Mouse (Mus musculus) NIH3T3 (cell line): ENCODE data around the gene Shank2.
A peak's percentile ranks its signal among the peaks of the same experiment; 100 is the strongest.

Experiments used
- DNase-seq: peaks from one replicate; pipeline ENCODE4 v3.0.0-alpha.2; 2012; ENCODE audit warnings: low read depth

The Shank2 gene

GRCm38 (mm10) chr7:144329403-144329890, 327.7 kb downstream of the Shank2 start:
- DNase-seq, result no peak

DNA sequence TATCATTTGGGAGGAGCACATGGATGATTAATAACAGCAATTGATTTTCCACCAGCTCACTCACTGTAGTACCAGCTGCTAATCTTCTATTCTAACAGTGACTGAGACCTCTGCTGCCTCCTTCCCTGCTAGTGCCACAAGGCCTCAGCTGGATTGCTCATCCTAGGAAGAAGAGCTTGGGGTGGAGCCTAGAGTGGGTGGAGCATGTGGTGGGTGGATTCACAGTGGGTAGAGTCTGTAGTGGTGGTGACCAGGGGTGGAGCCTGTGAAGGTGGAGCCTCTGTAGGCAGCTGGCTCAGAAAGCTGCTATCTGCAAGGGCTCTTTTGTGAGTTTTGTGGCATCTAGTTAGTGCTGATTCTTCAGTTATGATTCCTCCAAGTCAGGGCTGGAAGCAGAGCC, 334.9 kb downstream of the Shank2 start:
- DNase-seq, result peak; percentile 74

GRCm38 (mm10) chr7:144338694-144339093, 337.0 kb downstream of the Shank2 start:
- no peak for DNase-seq

GRCm38 (mm10) chr7:144340376-144340775, 338.6 kb downstream of the Shank2 start:
- DNase-seq, result peak; percentile 80

DNA sequence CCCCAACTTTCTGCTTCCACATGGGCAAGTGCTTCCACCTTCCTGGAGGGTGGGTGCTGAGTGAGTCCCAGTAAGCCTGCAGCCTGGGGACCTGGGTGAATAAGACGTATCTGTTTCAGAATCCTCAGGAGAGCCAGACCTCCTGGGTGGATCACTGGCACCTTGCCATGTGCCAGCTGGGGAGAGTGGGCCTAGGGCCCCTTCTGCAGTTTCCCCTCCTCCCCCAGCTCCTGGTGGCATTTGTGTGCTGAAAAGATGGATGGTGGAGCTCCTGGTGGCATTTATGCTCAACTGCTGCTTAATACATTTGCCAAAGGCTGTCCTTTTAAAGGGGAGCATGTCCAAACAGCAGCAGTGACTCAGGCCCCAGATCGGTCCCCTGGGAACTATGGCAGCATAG, 364.4 kb downstream of the Shank2 start:
- DNase-seq, result no peak

DNA sequence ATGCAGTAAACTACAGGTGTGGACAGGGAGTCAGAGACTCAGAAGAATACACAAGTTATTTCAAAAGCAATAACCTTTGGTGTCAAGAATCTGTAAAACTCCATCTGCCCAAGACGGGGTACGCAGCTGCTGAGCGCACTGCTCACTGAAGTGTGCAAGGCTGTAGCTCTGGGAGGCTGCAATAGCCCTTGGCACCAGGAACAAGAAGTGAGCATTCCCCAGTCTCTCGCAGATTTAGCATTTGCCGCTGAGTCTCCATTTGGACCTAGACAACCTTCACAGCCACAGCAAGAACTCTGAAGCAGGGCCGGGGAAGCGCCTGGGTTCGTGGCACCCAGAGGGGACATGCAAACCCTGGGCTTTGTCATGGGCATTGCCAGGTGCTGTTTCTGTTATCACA, 371.3 kb downstream of the Shank2 start:
- no peak for DNase-seq

GRCm38 (mm10) chr7:144375483-144375882, 373.8 kb downstream of the Shank2 start:
- no peak for DNase-seq

DNA sequence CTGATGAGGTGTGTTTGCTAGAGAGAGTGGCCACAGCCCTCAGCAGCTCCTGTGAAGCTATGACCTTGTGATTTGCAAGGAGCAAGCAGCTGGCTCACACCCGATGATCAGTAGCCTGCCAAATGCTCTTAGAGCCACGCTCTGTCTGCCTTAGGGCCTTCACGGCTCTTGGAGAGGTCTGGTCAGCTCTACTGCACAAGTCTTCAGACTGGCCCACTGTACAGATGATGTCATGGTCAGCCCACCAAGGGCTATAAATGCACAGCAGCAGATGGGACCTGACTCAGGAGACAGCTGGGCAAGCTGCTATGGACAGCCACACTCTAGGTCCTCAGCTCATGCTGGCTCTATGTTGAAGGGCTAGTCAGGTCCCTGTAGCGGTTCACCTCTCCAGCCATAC, 376.5 kb downstream of the Shank2 start:
- DNase-seq, result no peak

GRCm38 (mm10) chr7:144379243-144379884, 377.6 kb downstream of the Shank2 start:
- no peak for DNase-seq

DNA sequence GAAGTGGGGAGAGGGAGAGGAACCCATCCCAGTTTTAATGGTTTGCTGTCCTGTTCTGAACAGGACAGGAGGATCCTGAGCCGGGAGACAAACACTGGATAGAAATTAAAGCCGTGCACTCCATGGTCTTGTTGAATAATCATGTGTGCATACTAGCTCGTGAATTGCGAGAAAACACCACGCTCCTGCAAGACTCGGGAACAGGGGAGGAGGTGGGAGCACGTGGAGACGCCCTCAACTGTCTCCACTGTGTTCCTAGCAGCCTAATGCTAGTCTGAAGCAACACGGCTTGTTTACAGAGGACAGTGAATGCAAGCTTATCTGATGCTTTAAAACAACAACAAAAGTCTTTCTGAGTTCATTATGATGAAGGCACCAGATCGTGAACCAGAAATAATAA, 379.9 kb downstream of the Shank2 start:
- DNase-seq, result no peak

- no peak for DNase-seq
These were observed 385.8 kb downstream of the Shank2 start for GRCm38 (mm10) chr7:144387537-144387936.

GRCm38 (mm10) chr7:144389704-144390103, 388.0 kb downstream of the Shank2 start:
- DNase-seq, result no peak

GRCm38 (mm10) chr7:144390676-144391075, 388.9 kb downstream of the Shank2 start:
- DNase-seq, result no peak

GRCm38 (mm10) chr7:144391727-144392126, 390.0 kb downstream of the Shank2 start:
- no peak for DNase-seq

- DNase-seq, result no peak
These were observed 400.8 kb downstream of the Shank2 start for GRCm38 (mm10) chr7:144402492-144402891.

DNA sequence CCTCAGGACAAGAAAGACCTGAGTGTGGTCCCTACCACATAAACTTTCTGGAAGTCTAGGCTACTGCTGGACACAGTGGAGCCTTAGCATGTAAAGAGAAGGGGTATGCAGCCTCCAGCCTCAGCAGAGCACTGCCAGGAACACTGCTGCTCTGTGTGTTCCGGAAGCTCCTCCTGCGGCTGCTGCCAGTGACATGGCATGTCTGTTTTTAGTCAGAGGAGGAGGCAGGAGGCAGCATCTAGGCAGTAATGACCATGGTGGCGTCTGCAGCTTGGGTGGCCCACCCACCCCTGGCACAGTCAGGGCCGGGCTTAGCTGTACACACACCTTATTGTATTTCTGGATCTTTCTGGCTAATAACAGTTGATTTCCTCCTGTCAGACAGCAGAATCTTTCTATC, 405.9 kb downstream of the Shank2 start:
- no peak for DNase-seq

DNA sequence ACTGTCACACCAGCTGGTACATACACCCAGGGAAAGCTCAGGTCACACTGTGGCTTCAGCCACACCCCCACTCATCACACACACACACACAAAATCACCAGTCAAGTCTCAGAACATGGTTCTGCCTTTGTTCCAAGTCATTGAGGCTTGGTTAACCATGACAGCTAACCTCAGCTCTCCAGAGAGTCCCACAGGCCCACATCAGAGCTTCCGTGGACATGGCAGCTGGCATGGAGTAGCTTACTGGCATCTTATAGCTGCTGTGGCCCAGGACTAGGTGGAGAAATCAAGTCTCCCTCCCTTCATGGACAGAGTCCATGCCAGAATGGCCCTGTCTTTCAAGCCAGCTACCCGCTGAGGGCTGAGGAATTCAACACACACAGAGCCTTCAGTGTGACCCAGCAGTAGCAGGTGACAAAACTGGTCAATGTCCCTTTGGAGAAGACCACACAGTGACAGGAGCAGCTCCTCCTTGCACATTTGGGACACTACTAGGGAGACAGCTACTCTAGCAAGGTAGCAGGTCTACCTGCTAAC, 406.8 kb downstream of the Shank2 start:
- no peak for DNase-seq

DNA sequence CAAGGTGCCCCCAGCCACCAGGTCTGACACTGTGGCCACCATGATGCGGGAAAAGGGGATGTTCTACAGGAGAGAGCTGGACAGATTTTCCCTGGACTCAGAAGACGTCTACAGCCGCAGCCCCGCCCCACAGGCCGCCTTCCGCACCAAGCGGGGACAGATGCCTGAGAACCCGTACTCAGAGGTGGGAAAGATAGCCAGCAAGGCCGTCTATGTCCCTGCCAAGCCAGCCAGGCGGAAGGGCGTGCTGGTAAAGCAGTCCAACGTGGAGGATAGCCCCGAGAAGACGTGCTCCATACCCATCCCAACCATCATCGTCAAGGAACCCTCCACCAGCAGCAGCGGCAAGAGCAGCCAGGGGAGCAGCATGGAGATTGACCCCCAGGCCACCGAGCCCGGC, 408.0 kb downstream of the Shank2 start:
- no peak for DNase-seq

DNA sequence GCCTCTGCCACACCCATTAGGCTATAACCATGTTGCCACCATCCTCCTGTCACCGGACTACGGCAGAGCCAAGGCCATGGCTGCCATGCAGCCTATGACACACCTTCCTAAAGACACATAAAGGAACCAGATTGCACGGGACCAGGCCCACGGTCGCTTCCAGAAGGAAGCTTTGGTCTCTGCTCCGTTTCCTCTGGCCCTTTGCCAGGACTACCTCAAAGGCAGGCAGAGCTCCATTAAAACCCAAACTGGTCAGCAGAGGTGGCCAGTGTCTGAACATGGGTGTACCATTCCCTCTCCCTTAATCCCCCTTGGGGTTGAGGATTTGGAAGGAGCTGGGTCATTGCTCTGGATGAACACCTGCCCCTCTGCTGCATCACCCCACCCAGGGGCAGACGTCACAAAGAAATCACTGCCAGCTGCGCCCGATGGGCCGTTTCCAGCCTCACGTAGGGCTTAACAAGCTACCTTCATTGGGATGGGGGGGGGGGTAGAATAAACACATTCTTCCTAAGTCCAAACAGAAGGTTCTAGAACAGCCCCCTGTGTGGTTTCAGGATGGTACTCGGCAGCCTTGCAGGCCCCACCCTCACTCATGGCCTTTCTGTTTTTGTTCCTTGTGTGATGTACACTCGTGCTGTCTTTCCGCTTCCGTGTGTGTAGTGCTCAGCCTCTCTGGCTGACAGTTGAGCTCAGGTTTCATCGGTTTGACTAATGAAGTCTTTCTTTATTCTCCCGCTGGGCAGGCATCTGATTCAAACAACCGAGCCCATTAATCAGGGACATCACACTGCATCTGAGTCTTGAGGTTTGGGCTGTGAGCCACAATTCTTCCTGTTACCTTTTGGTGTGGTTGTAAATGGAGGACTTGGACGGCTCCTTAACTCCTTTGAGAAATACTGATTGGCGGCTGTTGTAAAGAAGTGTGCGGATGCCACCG, 410.5 kb downstream of the Shank2 start:
- peak; percentile 16 for DNase-seq

- DNase-seq, result no peak
These were observed 412.9 kb downstream of the Shank2 start for GRCm38 (mm10) chr7:144414632-144415031.

DNA sequence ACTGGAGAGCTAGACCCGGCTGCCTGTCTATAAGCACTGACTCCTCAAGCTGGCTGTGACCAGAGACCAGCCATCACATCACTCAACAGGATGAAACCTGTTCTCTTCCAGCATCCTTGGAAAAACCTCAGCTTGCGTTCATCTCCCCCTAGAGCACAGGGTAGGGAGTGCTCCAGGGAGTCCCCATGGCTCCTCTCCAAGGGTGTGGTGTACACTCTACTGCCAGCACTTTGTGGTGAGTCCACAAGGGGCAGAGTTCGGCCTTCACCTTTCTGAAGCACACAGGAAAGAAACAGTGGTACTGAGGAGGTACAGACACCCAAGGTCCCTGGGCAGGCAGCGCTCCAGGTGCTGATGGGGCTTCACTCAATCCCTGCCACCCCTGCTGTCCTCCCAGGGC, 414.1 kb downstream of the Shank2 start:
- peak; percentile 74 for DNase-seq

DNA sequence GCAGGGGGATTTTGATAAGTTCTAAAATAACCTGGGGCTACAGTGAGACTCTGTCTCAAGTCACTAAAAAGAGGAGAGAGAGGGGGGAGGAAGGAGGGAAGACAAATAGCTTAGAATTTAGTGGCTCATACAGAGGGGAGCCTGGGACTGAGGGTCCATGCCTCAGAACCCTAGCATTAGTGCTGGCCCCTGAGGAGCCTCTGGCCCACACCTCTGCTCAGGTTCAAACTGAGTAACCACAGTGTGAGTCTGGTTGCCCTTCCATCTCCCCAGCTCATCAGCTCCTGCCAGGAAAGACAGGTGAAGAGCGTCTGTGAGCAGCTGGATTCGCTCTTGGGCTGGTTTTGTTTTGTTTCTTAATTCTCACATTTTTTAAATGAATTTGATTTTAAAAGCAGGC, 415.5 kb downstream of the Shank2 start:
- DNase-seq, result no peak
